Mouse (Mus musculus) embryonic facial prominence, embryonic 13.5 days (tissue): Measurements from ENCODE around the gene Sart1. TPM values are rescaled to one million over a fixed set of nuclear protein-coding genes. Genes with fewer than 3 reads are reported as not detected.
A peak's percentile ranks its signal among the peaks of the same experiment; 100 is the strongest.
"Not testable (repeated sequence)": the region's sequence is repeated elsewhere in the genome, so short reads cannot be mapped to it uniquely, and the experiment has no call there.

ENCODE experiments used
- ATAC-seq: fragments of 200-750 bp; cut with Nextera tagmentation; 2 replicates; pipeline ENCODE4 v1.8.0; 2017; ENCODE audit warnings: low read depth; ENCODE audit not compliant: insufficient number of reproducible peaks, insufficient read depth, low FRiP score, low TSS enrichment
- H3K27ac ChIP-seq: fragments of 300-500 bp; sonication (generic); 2 replicates; pipeline ENCODE4 v1.5.1; 2015; ENCODE audit warnings: moderate library complexity, mild to moderate bottlenecking, inconsistent platforms
- H3K27me3 ChIP-seq: fragments of 300-500 bp; sonication (generic); 2 replicates; pipeline ENCODE4 v1.6.1; 2015; ENCODE audit warnings: mild to moderate bottlenecking, inconsistent platforms
- H3K36me3 ChIP-seq: fragments of 300-500 bp; sonication (generic); 2 replicates; pipeline ENCODE4 v1.6.1; 2015; ENCODE audit warnings: mild to moderate bottlenecking, inconsistent platforms
- H3K4me1 ChIP-seq: fragments of 300-500 bp; sonication (generic); 2 replicates; pipeline ENCODE4 v1.6.1; 2015; ENCODE audit warnings: inconsistent platforms
- H3K4me2 ChIP-seq: fragments of 300-500 bp; sonication (generic); 2 replicates; pipeline ENCODE4 v1.6.1; 2015; ENCODE audit warnings: moderate library complexity, mild to moderate bottlenecking, inconsistent platforms
- H3K4me3 ChIP-seq: fragments of 300-500 bp; sonication (generic); 2 replicates; pipeline ENCODE4 v1.5.1; 2015; ENCODE audit warnings: mild to moderate bottlenecking, inconsistent platforms
- H3K9ac ChIP-seq: fragments of 300-500 bp; sonication (generic); 2 replicates; pipeline ENCODE4 v1.6.1; 2015; ENCODE audit warnings: mild to moderate bottlenecking, inconsistent platforms
- H3K9me3 ChIP-seq: fragments of 300-500 bp; sonication (generic); 2 replicates; pipeline ENCODE4 v1.6.1; 2016; ENCODE audit warnings: inconsistent platforms
- WGBS: fragments of 180-500 bp; shearing (Covaris S2); methylation state at CpG from one replicate; pipeline ENCODE4 v1.1.7; 2015; ENCODE audit warnings: mixed read lengths; 5-methylcytosine and 5-hydroxymethylcytosine counted together
- polyA plus RNA-seq: library from polyadenylated mRNA; unstranded; fragments of >200 nt; fragmentation: Nextera tagmentation; extraction: Ambion mirVana; gene quantifications from 2 replicates; pipeline ENCODE4 v1.2.1, GENCODE M21; 2015

Sart1 gene
- polyA plus RNA-seq, 1 experiment from 2014 or later, result 87.7 TPM

DNA sequence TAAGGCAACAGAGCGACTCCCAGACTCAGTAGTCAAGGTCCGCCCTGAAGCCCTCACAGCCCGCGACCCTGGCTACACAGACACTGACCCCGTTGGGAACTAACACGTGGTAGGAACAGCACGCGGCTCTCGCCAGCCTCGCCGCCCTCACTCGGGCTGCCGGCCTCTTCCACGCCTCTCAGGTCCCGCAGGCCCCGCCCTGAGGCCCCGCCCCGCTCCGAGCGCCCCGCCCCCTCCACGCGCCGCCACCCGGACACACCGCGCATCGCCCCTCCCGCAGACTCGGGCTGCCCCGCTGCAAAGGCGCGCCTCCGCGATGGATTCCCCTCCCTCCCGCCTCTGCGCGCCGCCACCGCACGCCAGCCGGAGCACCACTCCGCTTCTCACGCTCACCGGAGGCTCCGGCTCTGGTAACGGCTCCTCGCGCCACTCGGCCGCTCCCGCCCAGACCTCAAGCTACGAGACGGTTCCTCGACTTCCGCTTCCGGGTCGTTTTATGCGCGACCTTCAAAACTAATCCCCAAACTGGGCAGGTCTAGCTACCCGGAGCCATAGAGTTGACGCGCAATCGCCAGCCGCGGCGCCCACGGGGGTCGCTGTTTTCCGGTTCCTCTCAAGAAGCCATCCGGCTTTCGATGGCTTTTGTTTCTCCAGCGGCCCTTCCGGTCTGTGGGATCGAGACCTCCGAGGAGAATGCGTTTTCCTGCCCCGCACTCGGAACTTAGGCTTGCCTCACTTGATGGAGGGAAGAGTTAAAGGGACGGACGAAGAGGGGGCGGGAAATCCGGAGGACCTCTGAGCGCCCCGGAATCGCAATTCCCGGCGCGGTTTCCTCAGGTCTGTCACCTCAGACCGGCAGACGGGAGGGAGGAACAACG lies 22.1 kb downstream of the Sart1 start, which contains the start of gene Eif1ad:
Eif1ad (plus strand) TSS at position 567 of the 878 bp plus-strand sequence.
- Histone ChIP-seq H3K4me1 (peaks cover 19% of the 10 kb centered on the region), H3K36me3 (peaks cover 55% of the 10 kb centered on the region), H3K9ac (peak within 1 kb of the TSS; percentile 89), H3K27me3 (no peaks in the 10 kb centered on the region), H3K4me3 (peak within 1 kb of the TSS; percentile 97), H3K9me3 (no peaks in the 10 kb centered on the region), H3K27ac (peak within 1 kb of the TSS; percentile 97), H3K4me2 (peak within 1 kb of the TSS; percentile 87)
- ATAC-seq, result peak; percentile 91
- WGBS, result under 1% methylated on average over 87 of the region's 92 CpGs

DNA sequence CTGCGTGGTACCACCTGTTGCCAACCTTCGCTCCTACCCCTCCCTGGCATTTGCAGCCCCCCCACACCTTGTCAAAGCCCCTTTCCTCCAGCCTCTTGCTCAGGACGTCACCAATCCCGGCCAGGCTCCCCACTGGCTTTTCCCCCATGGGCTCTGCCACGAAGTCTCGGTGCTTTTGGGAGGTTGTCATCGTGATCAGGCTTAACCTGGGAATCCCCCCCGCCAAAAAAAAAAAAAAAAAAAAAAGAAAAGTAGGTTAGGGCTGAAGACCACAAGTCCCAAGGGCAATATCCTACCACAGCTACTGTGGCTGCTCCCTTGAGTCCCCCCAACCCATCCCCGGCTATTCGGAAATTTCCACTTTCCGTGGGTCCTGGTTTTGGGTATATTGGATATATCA lies 22.8 kb downstream of the Sart1 start:
- Histone ChIP-seq H3K36me3 (peaks cover 51% of the 10 kb centered on the region), H3K9ac (peak overlapping the region; percentile 89), H3K9me3 (no peaks in the 10 kb centered on the region), H3K27me3 (no peaks in the 10 kb centered on the region), H3K4me1 (peaks cover 19% of the 10 kb centered on the region), H3K4me3 (peak overlapping the region; percentile 97), H3K4me2 (peak overlapping the region; percentile 87), H3K27ac (peak overlapping the region; percentile 97)
- ATAC-seq, result no peak
- 19% methylated on average over 11 of the region's 11 CpGs for WGBS

GRCm38 (mm10) chr19:5364124-5364523 lies 24.4 kb downstream of the Sart1 start:
- Histone ChIP-seq H3K4me2 (no peak overlapping the region), H3K9ac (no peak overlapping the region), H3K27me3 (no peaks in the 10 kb centered on the region), H3K36me3 (peaks cover 35% of the 10 kb centered on the region), H3K4me1 (peaks cover 19% of the 10 kb centered on the region), H3K9me3 (no peaks in the 10 kb centered on the region), H3K4me3 (no peak overlapping the region), H3K27ac (no peak overlapping the region)
- no peak for ATAC-seq
- 91% methylated on average over 2 of the region's 2 CpGs for WGBS

- Histone ChIP-seq H3K9ac (no peak overlapping the region), H3K4me1 (peaks cover 6% of the 10 kb centered on the region), H3K27ac (no peak overlapping the region), H3K36me3 (peaks cover 25% of the 10 kb centered on the region), H3K4me3 (no peak overlapping the region), H3K27me3 (no peaks in the 10 kb centered on the region), H3K4me2 (no peak overlapping the region), H3K9me3 (no peaks in the 10 kb centered on the region)
- 84% methylated on average over 2 of the region's 2 CpGs for WGBS
- no peak for ATAC-seq
These were observed 26.3 kb downstream of the Sart1 start for GRCm38 (mm10) chr19:5362186-5362585.

DNA sequence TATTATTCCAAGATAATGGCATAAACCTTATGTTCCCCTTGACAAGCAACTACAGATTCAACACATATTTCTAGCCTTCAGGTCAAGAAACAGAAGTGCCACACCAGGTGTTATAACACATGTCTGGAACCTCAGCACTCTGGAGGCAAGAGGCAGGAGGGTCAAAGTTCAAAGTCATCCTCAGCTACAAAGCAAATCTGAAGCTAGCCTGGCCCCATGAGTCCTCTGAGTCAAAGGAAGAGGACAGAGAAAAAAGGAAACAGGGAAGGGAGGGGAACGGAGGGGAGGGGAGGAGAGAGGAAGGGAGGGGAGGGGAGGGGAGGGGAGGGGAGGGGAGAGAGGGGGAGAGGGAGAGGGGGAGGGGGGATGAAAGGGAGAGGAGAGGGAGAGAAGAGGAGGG lies 32.4 kb downstream of the Sart1 start:
- Histone ChIP-seq H3K9me3 (no peaks in the 10 kb centered on the region), H3K27ac (no peak overlapping the region), H3K4me3 (no peak overlapping the region), H3K27me3 (no peaks in the 10 kb centered on the region), H3K4me2 (no peak overlapping the region), H3K9ac (no peak overlapping the region), H3K4me1 (no peaks in the 10 kb centered on the region), H3K36me3 (no peaks in the 10 kb centered on the region)
- no peak for ATAC-seq
- no CpG with 5 or more reads among the region's 1 CpGs for WGBS

GRCm38 (mm10) chr19:5353609-5354008 lies 34.9 kb downstream of the Sart1 start:
- 0 out of 2 replicates have a peak overlapping the region, but pooled peaks have one; percentile 16 for H3K9ac ChIP-seq
- 70% methylated on average over 2 of the region's 2 CpGs for WGBS
- peaks cover 6% of the 10 kb centered on the region for H3K27me3 ChIP-seq
- H3K27ac ChIP-seq, result no peak overlapping the region
- H3K4me2 ChIP-seq, result no peak overlapping the region
- H3K36me3 ChIP-seq, result no peaks in the 10 kb centered on the region
- H3K9me3 ChIP-seq, result no peaks in the 10 kb centered on the region
- peaks cover 6% of the 10 kb centered on the region; the same call in 1 of the 2 replicates for H3K4me1 ChIP-seq
- no peak overlapping the region for H3K4me3 ChIP-seq
- ATAC-seq, result no peak

GRCm38 (mm10) chr19:5349502-5349873 lies 39.0 kb downstream of the Sart1 start, which contains the start of gene Cst6:
Gene Cst6, minus strand, starts transcription at chr19:5349574.
- not testable (repeated sequence) for ATAC-seq
- WGBS, result 60% methylated on average over 6 of the region's 6 CpGs

DNA sequence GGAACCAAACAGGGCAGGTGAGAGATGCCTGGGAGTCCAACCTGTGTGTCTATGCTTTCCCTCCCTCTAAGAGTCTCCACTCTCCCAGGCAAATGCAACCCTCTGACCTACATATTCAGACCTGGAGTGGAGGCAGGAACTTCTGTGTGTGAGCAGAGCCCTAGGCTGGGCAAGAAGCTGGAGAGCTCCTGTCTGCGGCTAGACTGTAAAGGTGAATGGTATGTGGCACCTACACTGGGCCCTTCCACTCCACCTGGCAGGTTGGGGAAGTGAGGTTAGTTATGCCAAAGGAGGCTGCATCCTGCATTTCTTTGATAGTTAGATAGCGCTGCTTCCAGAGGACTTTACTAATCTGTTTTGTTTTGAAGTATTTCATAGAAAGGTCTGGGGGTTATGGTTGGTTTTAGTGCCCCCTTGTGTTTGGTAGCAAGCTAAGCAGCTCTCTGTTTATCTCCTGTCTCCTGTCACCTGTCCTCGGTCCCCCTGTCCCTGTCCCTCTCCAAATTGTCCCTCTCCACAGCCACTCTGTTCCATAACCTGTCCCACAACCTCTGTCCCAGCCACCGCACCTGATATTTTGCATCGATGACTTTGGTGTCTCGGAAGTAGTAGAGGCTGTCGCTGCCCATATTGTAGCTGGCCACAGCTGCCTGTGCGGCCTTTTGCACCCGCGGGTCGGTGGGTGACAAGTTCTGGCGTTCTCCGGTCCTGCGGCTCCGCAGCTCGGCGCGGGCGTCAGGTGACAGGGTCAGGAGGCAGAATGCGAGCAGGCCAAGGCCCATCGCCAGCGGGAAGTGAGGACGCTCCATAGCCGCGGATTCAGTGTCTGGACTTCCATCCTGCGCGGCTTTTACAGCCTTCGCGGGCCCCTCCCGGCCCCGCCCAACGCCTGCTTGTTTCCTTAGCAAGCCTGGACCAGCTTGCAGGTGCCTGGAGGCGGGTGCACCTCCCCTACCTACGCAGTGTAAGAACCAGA lies 39.7 kb downstream of the Sart1 start:
- H3K4me3 ChIP-seq, result peak overlapping the region; percentile 39
- H3K27me3 ChIP-seq, result peaks cover 12% of the 10 kb centered on the region
- no peaks in the 10 kb centered on the region for H3K9me3 ChIP-seq
- H3K4me2 ChIP-seq, result peak overlapping the region; percentile 69
- no peaks in the 10 kb centered on the region for H3K36me3 ChIP-seq
- no peak overlapping the region for H3K27ac ChIP-seq
- peak overlapping the region; percentile 69 for H3K9ac ChIP-seq
- 4% methylated on average over 34 of the region's 34 CpGs for WGBS
- no peak for ATAC-seq
- H3K4me1 ChIP-seq, result peaks cover 6% of the 10 kb centered on the region; the same call in 1 of the 2 replicates

More at GRCm38 (mm10) chr19:5349502-5349873, 39.0 kb downstream of the Sart1 start, which contains the start of gene Cst6:
- Histone ChIP-seq H3K27me3 (peaks cover 12% of the 10 kb centered on the region), H3K9ac (peak within 1 kb of the TSS; percentile 69), H3K4me2 (peak within 1 kb of the TSS; percentile 69), H3K4me3 (peak within 1 kb of the TSS; percentile 39)
- not testable (repeated sequence) for H3K27ac ChIP-seq, H3K4me1 ChIP-seq, H3K9me3 ChIP-seq, H3K36me3 ChIP-seq

DNA sequence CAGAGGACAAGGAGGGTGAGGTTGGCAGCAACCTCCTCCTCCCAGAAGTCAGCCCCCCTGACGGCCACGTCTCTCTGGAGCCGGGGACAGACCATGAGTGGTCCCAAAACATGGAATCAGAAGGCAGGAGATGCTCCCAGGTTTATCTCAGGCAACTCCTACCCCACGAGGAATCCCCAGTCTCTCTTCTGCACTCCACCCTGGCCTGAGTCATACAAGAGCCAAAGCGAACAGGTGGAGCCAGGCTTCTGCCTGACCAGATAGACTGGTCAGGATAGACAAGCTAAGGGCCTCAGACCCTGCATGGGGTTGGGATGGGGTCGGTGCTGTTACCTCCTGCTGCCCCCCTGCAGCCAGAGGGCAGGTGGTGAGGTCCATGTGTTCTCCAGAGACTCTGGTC lies 40.4 kb downstream of the Sart1 start:
- no peak overlapping the region for H3K27ac ChIP-seq
- H3K9me3 ChIP-seq, result no peaks in the 10 kb centered on the region
- no peaks in the 10 kb centered on the region for H3K36me3 ChIP-seq
- no peak for ATAC-seq
- WGBS, result 72% methylated on average over 6 of the region's 6 CpGs
- H3K4me3 ChIP-seq, result no peak overlapping the region
- H3K4me2 ChIP-seq, result no peak overlapping the region
- no peak overlapping the region for H3K9ac ChIP-seq
- H3K27me3 ChIP-seq, result peaks cover 12% of the 10 kb centered on the region
- H3K4me1 ChIP-seq, result peaks cover 6% of the 10 kb centered on the region; the same call in 1 of the 2 replicates

GRCm38 (mm10) chr19:5345297-5346131 lies 43.0 kb downstream of the Sart1 start:
- 58% methylated on average over 6 of the region's 6 CpGs for WGBS
- Histone ChIP-seq H3K27me3 (peaks cover 12% of the 10 kb centered on the region), H3K4me3 (no peak overlapping the region), H3K4me1 (peaks cover 6% of the 10 kb centered on the region; the same call in 1 of the 2 replicates), H3K9me3 (no peaks in the 10 kb centered on the region), H3K27ac (no peak overlapping the region), H3K4me2 (no peak overlapping the region), H3K9ac (no peak overlapping the region), H3K36me3 (no peaks in the 10 kb centered on the region)
- ATAC-seq, result no peak
